Mouse (Mus musculus): Measurements from ENCODE around the gene Pemt. TPM values are rescaled to one million over a fixed set of nuclear protein-coding genes. Genes with fewer than 3 reads are reported as not detected.
"Not testable (repeated sequence)": the region's sequence is repeated elsewhere in the genome, so short reads cannot be mapped to it uniquely, and the experiment has no call there.

The Pemt gene
- total RNA-seq, 1 experiment = 17.5 TPM

DNA sequence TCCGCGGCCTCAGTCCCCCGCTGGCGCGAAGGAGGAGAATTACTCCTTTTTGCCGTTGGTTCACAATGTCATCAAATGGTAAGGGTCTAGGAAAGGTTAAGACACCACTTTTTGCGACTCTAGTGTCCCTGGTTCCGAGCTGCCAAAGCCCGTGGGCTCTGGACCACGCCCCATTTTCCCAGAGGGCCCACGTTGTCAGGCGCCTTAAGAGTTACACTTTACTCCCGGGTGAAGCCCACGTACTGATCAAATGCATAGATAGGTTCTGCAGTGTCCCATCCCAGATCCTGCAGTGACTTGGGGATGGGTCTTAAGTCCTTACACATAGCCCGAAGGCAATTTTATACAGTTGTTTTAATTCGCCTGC is 97.9 kb downstream of the Pemt start:
- no peaks in the 10 kb centered on the region for H3K4me1 ChIP-seq (ENCODE audit: control insufficient read depth in 2 of 2, insufficient read depth in 2 of 2, low read length in 2 of 2, poor library complexity in 1 of 2)
- no peak for TF ChIP-seq HCFC1 (IDR thresholded peaks at IDR 0.05; ENCODE audit: borderline replicate concordance, insufficient read depth, low read length)
- no peak for TF ChIP-seq ZNF384 (IDR thresholded peaks at IDR 0.05; ENCODE audit: low read depth, low read length)
- no peak for TF ChIP-seq MAFK (IDR thresholded peaks at IDR 0.05; ENCODE audit: insufficient read depth, low read depth, low read length)
- no peak for TF ChIP-seq ZC3H11A (IDR thresholded peaks at IDR 0.05; ENCODE audit: borderline replicate concordance, low read depth, low read length)
- TF ChIP-seq CHD2 (IDR thresholded peaks at IDR 0.05; ENCODE audit: low read depth, low read length) = no peak
- H3K9me3 ChIP-seq (ENCODE audit: control insufficient read depth, insufficient read depth, low read depth, low read length) = no peaks in the 10 kb centered on the region
- DNase-seq (ENCODE audit: low read depth, low spot score) = no peak
- H3K4me3 ChIP-seq (ENCODE audit: insufficient read depth in 1 of 2, low read depth in 1 of 2, low read length in 2 of 2, poor library complexity in 1 of 2, severe bottlenecking in 1 of 2) = peak overlapping the region; percentile 93 to 98
- peak overlapping the region; percentile 41; the same call in 1 of the 2 replicates for H3K27ac ChIP-seq (ENCODE audit: insufficient read depth, low read depth, low read length, poor library complexity, severe bottlenecking)
- in situ Hi-C loops (cut with MboI; ENCODE audit: low sequenced_read_pairs in 2 of 2, unreplicated experiment in 2 of 2) = no loop called here
- no peaks in the 10 kb centered on the region for H3K36me3 ChIP-seq (ENCODE audit: control insufficient read depth, insufficient read depth, low read length, poor library complexity, severe bottlenecking)
- H3K9ac ChIP-seq (ENCODE audit: insufficient read depth, low read depth, low read length, poor library complexity, severe bottlenecking) = peak overlapping the region; percentile 98

DNA sequence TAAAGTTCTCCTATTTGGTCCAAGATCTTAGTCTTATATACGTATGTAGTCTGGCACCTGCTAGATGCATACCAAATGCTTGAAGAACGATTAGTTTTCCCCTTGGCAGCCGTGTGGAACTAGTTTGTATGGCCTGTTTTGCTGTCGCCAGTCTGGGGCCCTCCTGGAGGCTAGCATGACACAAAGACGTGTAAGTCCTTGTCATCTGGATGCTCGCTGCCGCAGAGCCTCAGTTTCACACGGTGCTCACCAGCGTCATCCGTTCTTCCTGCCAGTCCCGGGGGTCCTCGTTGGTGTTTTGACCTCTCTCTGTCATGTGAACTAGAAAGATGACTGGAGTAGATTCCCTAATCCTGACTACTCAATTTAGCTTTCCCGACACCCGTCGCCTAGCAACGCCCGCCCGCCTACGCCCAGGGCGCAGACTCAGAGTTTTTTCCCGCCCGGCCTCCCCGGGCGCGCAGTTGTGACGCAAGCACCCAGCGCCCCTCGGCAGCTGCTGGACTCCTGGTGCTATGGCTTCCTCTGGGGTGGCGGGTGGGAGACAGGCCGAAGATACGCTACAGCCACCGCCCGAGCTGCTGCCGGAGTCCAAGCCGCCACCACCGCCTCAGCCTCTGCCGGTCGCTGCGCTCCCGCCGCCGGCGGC is 98.4 kb downstream of the Pemt start, which contains the start of gene Med9:
TSS of gene Med9 (plus strand) at position 455 of the 649 bp plus-strand sequence.
- peak within 1 kb of the TSS; percentile 41; the same call in 1 of the 2 replicates for H3K27ac ChIP-seq (ENCODE audit: insufficient read depth, low read depth, low read length, poor library complexity, severe bottlenecking)

DNA sequence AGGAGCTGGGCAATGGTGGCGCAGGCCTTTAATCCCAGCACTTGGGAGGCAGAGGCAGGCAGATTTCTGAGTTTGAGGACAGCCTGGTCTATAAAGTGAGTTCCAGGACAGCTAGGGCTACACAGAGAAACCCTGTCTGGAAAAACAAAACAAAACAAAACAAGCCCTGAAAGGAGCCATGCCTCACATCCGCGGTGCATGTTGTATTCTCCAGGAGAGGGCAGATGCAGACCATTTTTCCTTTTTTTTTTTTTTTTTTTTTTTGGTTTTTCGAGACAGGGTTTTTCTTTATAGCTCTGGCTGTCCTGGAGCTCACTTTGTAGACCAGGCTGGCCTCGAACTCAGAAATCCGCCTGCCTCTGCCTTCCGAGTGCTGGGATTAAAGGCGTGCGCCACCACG is 101.4 kb downstream of the Pemt start:
- H3K9me3 ChIP-seq (ENCODE audit: control insufficient read depth, insufficient read depth, low read depth, low read length); H3K4me1 ChIP-seq (ENCODE audit: control insufficient read depth in 2 of 2, insufficient read depth in 2 of 2, low read length in 2 of 2, poor library complexity in 1 of 2); H3K27ac ChIP-seq (ENCODE audit: insufficient read depth, low read depth, low read length, poor library complexity, severe bottlenecking); H3K9ac ChIP-seq (ENCODE audit: insufficient read depth, low read depth, low read length, poor library complexity, severe bottlenecking); DNase-seq (ENCODE audit: low read depth, low spot score); in situ Hi-C loops (cut with MboI; ENCODE audit: low sequenced_read_pairs in 2 of 2, unreplicated experiment in 2 of 2); H3K4me3 ChIP-seq (ENCODE audit: insufficient read depth in 1 of 2, low read depth in 1 of 2, low read length in 2 of 2, poor library complexity in 1 of 2, severe bottlenecking in 1 of 2); H3K36me3 ChIP-seq (ENCODE audit: control insufficient read depth, insufficient read depth, low read length, poor library complexity, severe bottlenecking): not testable (repeated sequence)
- peak; percentile 53; the same call in 1 of the 2 replicates for TF ChIP-seq ZNF384 (IDR thresholded peaks at IDR 0.05; ENCODE audit: low read depth, low read length)

More for the DNA sequence above, 98.4 kb downstream of the Pemt start, which contains the start of gene Med9:
- Histone ChIP-seq H3K4me3 (ENCODE audit: insufficient read depth in 1 of 2, low read depth in 1 of 2, low read length in 2 of 2, poor library complexity in 1 of 2, severe bottlenecking in 1 of 2) (peak within 1 kb of the TSS; percentile 93 to 98), H3K4me1 (ENCODE audit: control insufficient read depth in 2 of 2, insufficient read depth in 2 of 2, low read length in 2 of 2, poor library complexity in 1 of 2) (no peaks in the 10 kb centered on the region), H3K9me3 (ENCODE audit: control insufficient read depth, insufficient read depth, low read depth, low read length) (no peaks in the 10 kb centered on the region), H3K36me3 (ENCODE audit: control insufficient read depth, insufficient read depth, low read length, poor library complexity, severe bottlenecking) (no peaks in the 10 kb centered on the region), H3K9ac (ENCODE audit: insufficient read depth, low read depth, low read length, poor library complexity, severe bottlenecking) (peak within 1 kb of the TSS; percentile 98)
- TF ChIP-seq CHD2 (IDR thresholded peaks at IDR 0.05; ENCODE audit: low read depth, low read length) (no peak), MAFK (IDR thresholded peaks at IDR 0.05; ENCODE audit: insufficient read depth, low read depth, low read length) (no peak), HCFC1 (IDR thresholded peaks at IDR 0.05; ENCODE audit: borderline replicate concordance, insufficient read depth, low read length) (peak; percentile 82), ZNF384 (IDR thresholded peaks at IDR 0.05; ENCODE audit: low read depth, low read length) (peak; percentile 51; the same call in 1 of the 2 replicates)
- in situ Hi-C loops (cut with MboI; ENCODE audit: low sequenced_read_pairs in 2 of 2, unreplicated experiment in 2 of 2) = no loop called here
- DNase-seq (ENCODE audit: low read depth, low spot score) = peak; percentile 88

DNA sequence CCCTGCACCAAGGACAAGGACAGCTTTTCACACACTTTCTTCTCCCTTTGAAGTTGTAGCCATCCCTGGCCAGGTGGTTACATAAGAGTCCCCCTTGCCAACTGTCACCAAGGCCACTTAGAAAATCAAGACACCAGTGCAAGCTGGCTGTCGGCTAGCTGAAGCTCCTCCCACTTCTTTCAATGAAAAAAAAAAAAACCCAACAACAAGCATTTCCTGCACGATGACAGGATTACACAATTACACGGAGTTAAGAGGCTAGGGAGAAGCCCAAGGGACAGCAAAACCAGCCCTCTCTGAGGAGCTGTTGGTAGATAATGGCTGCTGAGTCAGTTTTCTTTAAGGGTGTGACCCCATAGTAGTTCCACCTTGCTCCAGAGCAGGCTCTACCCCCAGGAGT is 104.9 kb downstream of the Pemt start:
- in situ Hi-C loops (cut with MboI; ENCODE audit: low sequenced_read_pairs in 2 of 2, unreplicated experiment in 2 of 2) = no loop called here
- H3K4me1 ChIP-seq (ENCODE audit: control insufficient read depth in 2 of 2, insufficient read depth in 2 of 2, low read length in 2 of 2, poor library complexity in 1 of 2) = no peaks in the 10 kb centered on the region
- no peak overlapping the region for H3K27ac ChIP-seq (ENCODE audit: insufficient read depth, low read depth, low read length, poor library complexity, severe bottlenecking)
- no peak overlapping the region for H3K9ac ChIP-seq (ENCODE audit: insufficient read depth, low read depth, low read length, poor library complexity, severe bottlenecking)
- no peak for DNase-seq (ENCODE audit: low read depth, low spot score)
- TF ChIP-seq ZNF384 (IDR thresholded peaks at IDR 0.05; ENCODE audit: low read depth, low read length) (peak; percentile 66; the same call in 1 of the 2 replicates), HCFC1 (IDR thresholded peaks at IDR 0.05; ENCODE audit: borderline replicate concordance, insufficient read depth, low read length) (no peak)
- H3K9me3 ChIP-seq (ENCODE audit: control insufficient read depth, insufficient read depth, low read depth, low read length) = no peaks in the 10 kb centered on the region
- H3K36me3 ChIP-seq (ENCODE audit: control insufficient read depth, insufficient read depth, low read length, poor library complexity, severe bottlenecking) = no peaks in the 10 kb centered on the region
- no peak overlapping the region for H3K4me3 ChIP-seq (ENCODE audit: insufficient read depth in 1 of 2, low read depth in 1 of 2, low read length in 2 of 2, poor library complexity in 1 of 2, severe bottlenecking in 1 of 2)

DNA sequence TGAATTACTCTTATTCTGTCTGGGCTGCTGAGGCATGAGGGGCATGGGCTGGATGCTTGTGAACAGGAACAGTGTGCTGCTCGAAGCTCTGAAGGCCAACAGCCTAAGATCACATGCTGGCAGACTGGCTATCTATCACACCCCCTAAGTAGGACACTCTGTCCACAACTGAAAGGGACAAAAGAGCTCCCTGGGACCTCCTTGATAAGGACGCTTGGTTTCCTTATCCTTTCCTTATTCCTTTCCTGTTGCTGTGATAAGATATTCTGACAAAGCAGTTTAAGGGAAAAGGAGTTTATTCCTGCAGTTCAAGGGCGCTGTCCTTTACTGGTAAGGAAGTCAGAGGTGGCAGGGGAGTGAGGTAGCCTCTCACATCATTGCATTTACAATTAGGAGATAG is 105.6 kb downstream of the Pemt start:
- DNase-seq (ENCODE audit: low read depth, low spot score) = no peak
- H3K27ac ChIP-seq (ENCODE audit: insufficient read depth, low read depth, low read length, poor library complexity, severe bottlenecking) = no peak overlapping the region
- TF ChIP-seq CHD2 (IDR thresholded peaks at IDR 0.05; ENCODE audit: low read depth, low read length) (no peak), HCFC1 (IDR thresholded peaks at IDR 0.05; ENCODE audit: borderline replicate concordance, insufficient read depth, low read length) (no peak)
- in situ Hi-C loops (cut with MboI; ENCODE audit: low sequenced_read_pairs in 2 of 2, unreplicated experiment in 2 of 2) = no loop called here
- no peaks in the 10 kb centered on the region for H3K4me1 ChIP-seq (ENCODE audit: control insufficient read depth in 2 of 2, insufficient read depth in 2 of 2, low read length in 2 of 2, poor library complexity in 1 of 2)
- no peaks in the 10 kb centered on the region for H3K36me3 ChIP-seq (ENCODE audit: control insufficient read depth, insufficient read depth, low read length, poor library complexity, severe bottlenecking)
- H3K9me3 ChIP-seq (ENCODE audit: control insufficient read depth, insufficient read depth, low read depth, low read length) = no peaks in the 10 kb centered on the region
- no peak overlapping the region for H3K4me3 ChIP-seq (ENCODE audit: insufficient read depth in 1 of 2, low read depth in 1 of 2, low read length in 2 of 2, poor library complexity in 1 of 2, severe bottlenecking in 1 of 2)
- no peak overlapping the region for H3K9ac ChIP-seq (ENCODE audit: insufficient read depth, low read depth, low read length, poor library complexity, severe bottlenecking)
